Mouse (Mus musculus): ENCODE data around the gene Mettl25. TPM values are rescaled to one million over a fixed set of nuclear protein-coding genes. Genes with fewer than 3 reads are reported as not detected.

Mettl25 gene
- total RNA-seq (2021) = 1 to 10 TPM; 7.7 to 8.2 TPM

GRCm38 (mm10) chr10:105840928-105841888 lies at the start of gene Mettl25, which contains the start of gene Ccdc59:
Gene Mettl25, minus strand, starts transcription at chr10:105841380.
Gene Ccdc59, plus strand, starts transcription at chr10:105841067.
- peak; percentile 97 to 98 for DNase-seq (ENCODE audit: low spot score in 2 of 2)
- intact Hi-C loops (cut with DNase I) = loop anchor here (10.0 kb wide), 1 partner anchor 634 kb away; the partner anchor contains the start of gene Ppfia2

DNA sequence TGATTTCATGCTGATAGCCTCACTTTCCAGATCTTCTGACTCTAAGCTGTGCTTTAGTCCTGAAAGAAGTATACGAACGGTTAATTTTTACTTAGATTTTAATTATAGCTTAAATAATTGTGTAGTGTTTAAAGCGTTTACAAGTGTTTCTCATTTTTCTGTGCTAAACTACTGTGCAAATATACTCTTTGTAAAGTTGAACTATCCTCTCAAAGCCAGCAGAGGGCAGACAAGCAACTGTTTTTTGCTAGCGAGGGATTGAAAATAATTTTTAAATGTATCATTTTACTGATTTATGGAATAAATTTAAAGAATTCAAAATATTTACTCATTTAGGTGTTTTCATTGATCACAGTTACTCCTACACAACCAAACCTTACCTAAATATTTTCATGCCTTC lies 26.1 kb upstream of the Mettl25 start:
- intact Hi-C loops (cut with DNase I) = loop anchor here (2.0 to 10.0 kb wide), 3 partner anchors 247 to 717 kb away; no protein-coding TSS in a partner anchor
- DNase-seq (ENCODE audit: low spot score in 2 of 2) = no peak

GRCm38 (mm10) chr10:105851136-105851535 lies 10.0 kb upstream of the Mettl25 start:
- no peak for DNase-seq (ENCODE audit: low spot score in 2 of 2)
- intact Hi-C loops (cut with DNase I) = no loop called here

GRCm38 (mm10) chr10:105850286-105850685 lies 9.1 kb upstream of the Mettl25 start:
- no peak for DNase-seq (ENCODE audit: low spot score in 2 of 2)
- intact Hi-C loops (cut with DNase I) = no loop called here

DNA sequence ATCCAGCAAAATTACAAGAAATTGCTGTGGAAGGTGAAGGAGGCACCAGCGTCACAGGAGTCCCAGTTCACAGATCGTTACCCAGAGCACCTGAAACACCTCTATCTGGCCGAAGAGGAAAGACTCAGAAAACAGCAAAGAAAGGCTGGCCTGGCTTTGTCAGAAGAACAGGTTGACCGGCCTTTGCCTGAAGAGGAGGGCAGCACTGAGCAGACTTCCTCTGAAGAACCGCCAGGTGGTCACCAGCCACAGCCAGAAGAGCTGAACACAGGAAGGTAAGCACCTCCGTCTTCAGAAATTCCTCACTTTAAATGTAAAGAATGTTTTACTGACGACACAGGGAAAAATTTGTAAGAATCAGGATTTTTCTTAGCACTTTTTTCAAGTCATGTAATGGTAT lies 1.4 kb upstream of the Mettl25 start:
- no peak for DNase-seq (ENCODE audit: low spot score in 2 of 2)
- intact Hi-C loops (cut with DNase I) = loop anchor here (10.0 kb wide), 1 partner anchor 632 kb away; the partner anchor contains the start of gene Ppfia2

- intact Hi-C loops (cut with DNase I) = no loop called here
- no peak for DNase-seq (ENCODE audit: low spot score in 2 of 2)
Measured at GRCm38 (mm10) chr10:105834627-105835228, 6.5 kb downstream of the Mettl25 start.

- no peak for DNase-seq (ENCODE audit: low spot score in 2 of 2)
- intact Hi-C loops (cut with DNase I) = no loop called here
Measured at GRCm38 (mm10) chr10:105806259-105807010, 34.7 kb downstream of the Mettl25 start.

DNA sequence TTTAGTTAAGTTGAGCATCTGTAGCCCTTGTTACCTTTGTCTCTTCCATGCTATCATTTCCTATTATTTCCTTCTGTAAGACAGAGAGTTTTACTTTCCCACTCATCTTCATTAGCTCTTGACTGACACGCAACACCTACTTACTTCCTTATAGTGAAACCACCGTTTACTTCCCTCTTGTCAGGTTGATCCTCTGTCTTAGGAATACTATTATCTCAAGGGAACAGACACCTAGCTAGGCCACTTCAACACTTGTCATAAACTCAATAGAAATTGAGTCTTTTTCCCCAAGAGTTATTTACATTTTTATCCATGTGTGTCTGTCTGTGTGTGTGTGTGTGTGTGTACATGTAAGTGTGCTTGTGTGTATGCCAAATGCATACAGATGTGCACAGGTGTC lies 37.7 kb downstream of the Mettl25 start:
- intact Hi-C loops (cut with DNase I) = no loop called here
- no peak for DNase-seq (ENCODE audit: low spot score in 2 of 2)

- no peak for DNase-seq (ENCODE audit: low spot score in 2 of 2)
Measured at GRCm38 (mm10) chr10:105802132-105802531, 39.0 kb downstream of the Mettl25 start.

GRCm38 (mm10) chr10:105801147-105801546 lies 40.0 kb downstream of the Mettl25 start:
- DNase-seq (ENCODE audit: low spot score in 2 of 2) = no peak
- intact Hi-C loops (cut with DNase I) = no loop called here

More at GRCm38 (mm10) chr10:105802132-105802531, 39.0 kb downstream of the Mettl25 start:
- intact Hi-C loops (cut with DNase I) = no loop called here

DNA sequence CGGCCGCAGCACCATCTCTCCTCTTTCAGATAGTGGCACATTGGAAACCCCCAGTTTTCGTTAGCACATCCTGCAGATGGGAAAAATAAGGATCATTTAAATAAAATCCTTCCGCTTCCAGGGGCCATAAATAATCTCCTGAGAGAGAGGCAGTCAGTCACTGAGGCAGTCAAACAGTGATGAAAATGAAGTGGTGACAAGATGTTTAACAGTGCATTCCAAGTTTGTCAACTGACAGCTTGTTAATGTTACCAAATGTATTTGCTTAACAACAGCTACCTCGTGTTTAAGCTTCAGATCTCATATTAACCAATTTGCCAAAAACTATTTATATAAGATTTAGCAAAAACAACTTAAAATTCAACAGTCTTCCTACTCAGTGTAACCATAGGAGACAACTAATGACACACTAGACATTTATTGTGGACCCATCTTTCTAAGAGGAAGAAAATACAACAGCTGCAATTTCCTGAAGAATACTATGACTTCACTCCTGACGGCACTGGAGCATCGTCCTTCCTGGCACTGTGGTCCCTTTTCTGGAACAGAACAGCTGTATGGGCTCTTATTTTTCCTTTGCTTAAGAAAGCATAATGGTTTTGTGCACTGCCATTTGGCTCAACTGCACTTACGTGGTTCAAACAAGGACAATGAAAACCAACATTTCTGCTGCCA lies 43.8 kb downstream of the Mettl25 start:
- DNase-seq (ENCODE audit: low spot score in 2 of 2) = no peak
- intact Hi-C loops (cut with DNase I) = no loop called here

DNA sequence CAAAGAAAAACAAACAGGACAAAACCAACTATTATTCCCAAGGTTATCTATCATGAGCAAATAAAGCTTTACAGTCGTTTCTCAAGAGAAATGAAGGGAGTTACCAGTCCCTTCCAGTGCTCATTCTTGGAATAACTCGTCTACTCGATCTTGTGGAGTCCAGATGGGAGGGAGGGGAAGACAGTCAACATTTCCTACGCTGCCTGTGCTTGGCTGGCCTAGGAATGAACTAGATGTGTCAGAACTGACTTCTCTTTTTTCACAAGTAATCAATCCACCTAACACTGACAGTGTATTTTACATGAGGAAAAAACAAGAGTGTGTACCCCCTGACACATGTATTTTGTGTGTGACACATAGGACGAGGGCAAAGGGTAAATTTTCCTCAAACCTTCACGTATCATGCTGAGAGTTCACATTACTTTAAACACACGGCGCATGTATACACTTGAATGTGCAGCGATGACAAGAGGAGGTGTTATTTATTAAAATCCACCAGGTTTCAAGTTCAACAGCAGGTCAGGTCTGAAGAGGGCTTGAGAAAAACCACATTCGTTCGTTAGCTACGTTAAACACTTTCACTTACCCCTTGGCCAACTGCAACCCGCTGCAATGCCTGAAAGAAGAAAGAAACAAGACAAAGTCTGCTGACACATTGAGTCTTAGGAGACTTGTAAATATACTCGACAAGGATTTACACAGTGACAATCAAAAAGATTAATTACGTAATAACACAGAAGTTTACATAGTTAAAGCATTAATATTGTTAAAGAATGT lies 47.2 kb downstream of the Mettl25 start:
- intact Hi-C loops (cut with DNase I) = loop anchor here (5.0 kb wide), 1 partner anchor 33 kb away; no protein-coding TSS in a partner anchor
- no peak for DNase-seq (ENCODE audit: low spot score in 2 of 2)

GRCm38 (mm10) chr10:105788744-105789486 lies 52.3 kb downstream of the Mettl25 start:
- intact Hi-C loops (cut with DNase I) = no loop called here
- peak; percentile 47 to 49 for DNase-seq (ENCODE audit: low spot score in 2 of 2)

- intact Hi-C loops (cut with DNase I) = no loop called here
- no peak for DNase-seq (ENCODE audit: low spot score in 2 of 2)
Measured at GRCm38 (mm10) chr10:105783766-105784165, 57.4 kb downstream of the Mettl25 start.

- peak; percentile 63 to 73 for DNase-seq (ENCODE audit: low spot score in 2 of 2)
- intact Hi-C loops (cut with DNase I) = loop anchor here (10.0 kb wide), 1 partner anchor 1790 kb away; no protein-coding TSS in a partner anchor
Measured at GRCm38 (mm10) chr10:105774382-105774781, 66.8 kb downstream of the Mettl25 start.

DNA sequence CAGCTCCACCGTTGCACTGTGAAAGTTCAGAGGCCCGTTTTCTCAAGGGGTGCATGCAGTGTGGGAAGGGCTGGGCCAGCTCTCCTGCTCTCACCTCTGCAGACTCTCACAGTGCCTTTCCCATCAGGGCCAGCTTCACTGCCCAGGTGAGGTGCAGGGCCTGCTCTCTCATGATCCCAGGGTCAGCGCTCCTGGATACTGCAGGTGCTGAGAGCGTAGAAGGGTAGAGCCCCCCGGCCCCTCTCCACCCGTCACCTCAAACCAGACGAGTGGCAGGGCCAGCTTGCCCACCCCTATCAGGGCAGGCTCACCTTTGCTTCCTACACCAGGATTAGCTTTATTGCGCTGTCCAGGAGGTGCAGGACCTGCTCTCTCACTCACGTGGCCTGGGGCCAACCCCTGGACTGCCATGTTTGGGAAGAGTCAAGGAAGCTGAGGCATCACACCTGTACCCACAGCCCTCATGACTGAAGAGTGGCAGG lies 68.3 kb downstream of the Mettl25 start:
- no peak for DNase-seq (ENCODE audit: low spot score in 2 of 2)
- intact Hi-C loops (cut with DNase I) = loop anchor here (10.0 kb wide), 1 partner anchor 1788 kb away; no protein-coding TSS in a partner anchor

- DNase-seq (ENCODE audit: low spot score in 2 of 2) = no peak
- intact Hi-C loops (cut with DNase I) = no loop called here
Measured at GRCm38 (mm10) chr10:105763959-105764358, 77.2 kb downstream of the Mettl25 start.
